Mouse (Mus musculus) limb, embryonic 10.5 days (tissue): ENCODE measurements around the gene Epyc. TPM values are rescaled to one million over a fixed set of nuclear protein-coding genes. Genes with fewer than 3 reads are reported as not detected.

Experiments
- DNase-seq: peaks from one replicate; pipeline ENCODE4 v3.0.0-alpha.2; 2017; ENCODE audit warnings: low spot score
- H3K27ac ChIP-seq: fragments of 300-500 bp; sonication (generic); 2 replicates; pipeline ENCODE4 v1.5.1; 2016; ENCODE audit warnings: mild to moderate bottlenecking
- H3K27me3 ChIP-seq: fragments of 300-500 bp; sonication (generic); 2 replicates; pipeline ENCODE4 v1.6.1; 2016; ENCODE audit warnings: low read depth, mild to moderate bottlenecking; ENCODE audit not compliant: poor library complexity, severe bottlenecking
- H3K36me3 ChIP-seq: fragments of 300-500 bp; sonication (generic); 2 replicates; pipeline ENCODE4 v1.6.1; 2016; ENCODE audit warnings: mild to moderate bottlenecking, moderate library complexity
- H3K4me1 ChIP-seq: fragments of 300-500 bp; sonication (generic); 2 replicates; pipeline ENCODE4 v1.6.1; 2016
- H3K4me3 ChIP-seq: fragments of 300-500 bp; sonication (generic); 2 replicates; pipeline ENCODE4 v1.5.1; 2016; ENCODE audit warnings: mild to moderate bottlenecking, moderate library complexity
- H3K9me3 ChIP-seq: fragments of 300-500 bp; sonication (generic); replicated peaks from 2 replicates; pipeline ENCODE4 v1.6.1; 2016; ENCODE audit warnings: mild to moderate bottlenecking
- WGBS: fragments of 180-500 bp; shearing (Covaris S2); methylation state at CpG from one replicate; pipeline ENCODE4 v1.1.7; 2016; 5-methylcytosine and 5-hydroxymethylcytosine counted together
- polyA plus RNA-seq: library from polyadenylated mRNA; unstranded; fragments of >200 nt; fragmentation: Nextera tagmentation; extraction: Ambion mirVana; gene quantifications from 2 replicates; pipeline ENCODE4 v1.2.1, GENCODE M21; 2016

Epyc gene
- polyA plus RNA-seq, 1 experiment from 2014 or later: 0.34 TPM

DNA sequence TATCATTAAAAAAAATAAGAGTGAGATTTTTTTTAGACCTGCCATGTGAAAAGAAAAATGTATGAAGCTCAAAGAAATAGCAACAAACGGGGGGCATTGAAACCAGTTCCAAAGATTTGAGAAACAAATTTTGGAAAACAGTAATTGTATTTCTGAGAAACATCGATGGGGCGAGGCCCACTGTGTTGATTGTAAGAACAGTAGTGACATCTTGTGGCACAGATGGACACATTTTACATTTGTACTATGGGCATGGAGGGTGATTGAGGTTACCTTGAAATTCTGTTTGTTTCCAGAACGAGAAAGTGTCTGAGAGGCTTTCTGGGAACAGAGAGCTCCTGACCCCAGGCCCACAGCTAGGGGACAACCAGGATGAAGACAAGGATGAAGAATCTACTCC, 26.3 kb downstream of the Epyc start:
- Histone ChIP-seq H3K4me3 (no peak overlapping the region), H3K27ac (no peak overlapping the region), H3K4me1 (0 out of 2 replicates have a peak, but pooled peaks cover 3% of the 10 kb centered on the region), H3K36me3 (no peaks in the 10 kb centered on the region), H3K27me3 (no peaks in the 10 kb centered on the region), H3K9me3 (no peaks in the 10 kb centered on the region)
- no peak for DNase-seq
- 81% methylated on average over 4 of the region's 4 CpGs for WGBS

DNA sequence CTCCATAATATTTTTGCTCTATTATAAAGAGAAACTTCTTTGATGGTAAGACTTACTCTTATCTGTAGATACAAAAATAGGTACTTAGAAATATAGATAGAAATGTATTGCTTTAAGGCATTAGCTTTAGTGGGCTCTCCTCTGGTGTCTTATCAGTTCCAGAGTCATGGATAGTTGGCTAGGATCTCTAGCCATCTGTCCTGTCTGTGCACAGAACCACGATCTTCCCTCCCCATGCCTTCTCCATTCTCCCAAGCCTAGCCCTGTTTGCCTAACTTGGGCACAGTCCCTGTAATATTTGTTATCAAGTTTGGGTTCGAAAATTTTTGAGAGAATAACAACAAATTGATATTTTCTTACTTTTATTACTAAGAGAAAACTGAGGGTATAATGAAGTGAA, 29.4 kb downstream of the Epyc start:
- Histone ChIP-seq H3K27ac (no peak overlapping the region), H3K4me1 (0 out of 2 replicates have a peak, but pooled peaks cover 3% of the 10 kb centered on the region), H3K27me3 (no peaks in the 10 kb centered on the region), H3K9me3 (no peaks in the 10 kb centered on the region), H3K4me3 (no peak overlapping the region), H3K36me3 (no peaks in the 10 kb centered on the region)
- WGBS: 71% methylated on average over 2 of the region's 2 CpGs
- DNase-seq: no peak

DNA sequence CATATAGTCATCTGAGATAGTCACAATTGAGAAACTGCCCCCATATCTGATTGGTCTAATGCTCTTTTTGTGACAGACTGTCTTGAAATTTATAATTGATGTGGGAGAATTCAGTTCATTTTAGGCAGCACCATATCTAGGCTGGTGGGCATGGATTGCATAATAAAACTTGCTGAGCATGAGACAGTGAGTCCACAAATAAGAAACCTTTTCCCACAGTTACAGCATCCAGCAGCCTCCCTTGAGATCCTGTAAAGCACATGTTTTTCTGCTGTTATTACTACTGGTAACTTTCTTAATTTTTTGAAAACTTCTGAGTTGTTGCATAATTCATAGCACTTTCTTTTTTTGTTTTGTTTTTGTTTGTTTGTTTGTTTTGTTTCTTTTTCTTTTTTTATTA, 39.1 kb downstream of the Epyc start:
- Histone ChIP-seq H3K27me3 (no peaks in the 10 kb centered on the region), H3K4me3 (no peak overlapping the region), H3K4me1 (no peaks in the 10 kb centered on the region), H3K27ac (no peak overlapping the region), H3K36me3 (no peaks in the 10 kb centered on the region), H3K9me3 (no peaks in the 10 kb centered on the region)
- no peak for DNase-seq

DNA sequence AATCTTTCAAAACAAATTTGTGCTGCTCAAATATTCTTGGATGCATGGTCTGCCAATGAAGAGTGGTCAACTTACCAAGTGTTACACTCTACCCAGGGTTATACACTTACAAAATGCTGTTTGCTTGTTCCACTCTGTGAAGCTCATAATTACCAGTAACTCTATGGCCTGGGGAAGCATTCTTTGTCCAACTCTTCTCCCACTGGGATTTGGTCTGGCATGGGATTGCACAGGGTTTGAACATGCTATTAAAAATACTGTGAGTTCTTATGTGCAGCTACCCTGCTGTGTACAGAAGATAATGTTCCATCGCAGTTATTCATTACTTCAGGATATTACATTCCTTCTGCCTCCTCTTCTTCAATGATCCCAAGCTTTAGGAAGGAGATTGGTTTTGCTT, 43.3 kb downstream of the Epyc start:
- no peaks in the 10 kb centered on the region for H3K4me1 ChIP-seq
- no peak overlapping the region for H3K27ac ChIP-seq
- DNase-seq: no peak

DNA sequence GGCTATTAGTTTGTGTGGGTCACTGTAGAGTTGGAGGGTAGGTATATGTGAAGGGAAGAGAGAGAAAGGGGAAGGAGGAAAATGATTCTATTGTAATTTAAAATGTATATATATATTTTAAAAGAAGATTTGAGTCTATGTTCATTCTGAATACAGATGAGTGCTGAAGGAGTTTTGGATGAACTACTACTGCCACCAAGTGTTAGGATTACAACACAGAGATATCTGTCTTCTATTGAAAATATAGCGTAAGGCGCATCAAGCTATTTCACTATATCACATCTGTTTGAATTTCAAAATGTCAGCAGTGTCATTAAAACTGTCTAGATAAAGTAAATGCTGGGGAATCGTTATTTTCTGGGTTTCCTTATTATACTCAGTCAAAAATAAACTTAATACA, 45.6 kb downstream of the Epyc start:
- DNase-seq: no peak
- no peaks in the 10 kb centered on the region for H3K36me3 ChIP-seq
- no peak overlapping the region for H3K27ac ChIP-seq
- H3K4me1 ChIP-seq: 0 out of 2 replicates have a peak, but pooled peaks cover 2% of the 10 kb centered on the region
- WGBS: 87% methylated on average over 3 of the region's 3 CpGs
- no peak overlapping the region for H3K4me3 ChIP-seq
- no peaks in the 10 kb centered on the region for H3K27me3 ChIP-seq
- H3K9me3 ChIP-seq: no peaks in the 10 kb centered on the region; the same call in 1 of the 2 replicates

More for the DNA sequence above, 43.3 kb downstream of the Epyc start:
- Histone ChIP-seq H3K36me3 (no peaks in the 10 kb centered on the region), H3K9me3 (no peaks in the 10 kb centered on the region), H3K27me3 (no peaks in the 10 kb centered on the region), H3K4me3 (no peak overlapping the region)
- WGBS: 94% methylated on average over 1 of the region's 1 CpGs

DNA sequence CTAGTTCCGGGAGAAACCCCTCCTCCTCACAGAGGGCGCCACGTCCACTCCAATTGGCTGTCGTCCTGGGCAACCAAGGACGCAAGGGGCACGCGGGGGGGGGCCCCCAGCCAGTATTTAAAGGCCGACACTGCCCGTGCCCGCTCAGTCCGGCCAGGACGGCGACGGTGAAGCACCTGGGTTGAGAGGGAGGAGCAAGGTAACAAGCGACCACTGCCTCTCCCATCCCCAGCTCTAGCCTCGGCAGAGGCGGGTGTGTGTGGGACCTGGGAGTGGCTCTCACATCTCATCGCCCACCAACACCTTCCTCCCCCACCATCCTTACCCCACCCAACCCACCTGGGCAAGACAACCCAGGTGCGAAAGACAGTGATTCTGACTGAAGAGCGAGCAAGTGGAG, 49.0 kb downstream of the Epyc start, which contains the start of gene Ccer1:
Ccer1 (plus strand) TSS at position 147 of the 400 bp plus-strand sequence.
- no peak within 1 kb of the TSS for H3K27ac ChIP-seq
- DNase-seq: no peak
- no peaks in the 10 kb centered on the region for H3K27me3 ChIP-seq
- no peak within 1 kb of the TSS for H3K4me3 ChIP-seq
- WGBS: 73% methylated on average over 20 of the region's 20 CpGs
- no peaks in the 10 kb centered on the region for H3K36me3 ChIP-seq
- no peaks in the 10 kb centered on the region; the same call in 1 of the 2 replicates for H3K9me3 ChIP-seq
- 0 out of 2 replicates have a peak, but pooled peaks cover 2% of the 10 kb centered on the region for H3K4me1 ChIP-seq

DNA sequence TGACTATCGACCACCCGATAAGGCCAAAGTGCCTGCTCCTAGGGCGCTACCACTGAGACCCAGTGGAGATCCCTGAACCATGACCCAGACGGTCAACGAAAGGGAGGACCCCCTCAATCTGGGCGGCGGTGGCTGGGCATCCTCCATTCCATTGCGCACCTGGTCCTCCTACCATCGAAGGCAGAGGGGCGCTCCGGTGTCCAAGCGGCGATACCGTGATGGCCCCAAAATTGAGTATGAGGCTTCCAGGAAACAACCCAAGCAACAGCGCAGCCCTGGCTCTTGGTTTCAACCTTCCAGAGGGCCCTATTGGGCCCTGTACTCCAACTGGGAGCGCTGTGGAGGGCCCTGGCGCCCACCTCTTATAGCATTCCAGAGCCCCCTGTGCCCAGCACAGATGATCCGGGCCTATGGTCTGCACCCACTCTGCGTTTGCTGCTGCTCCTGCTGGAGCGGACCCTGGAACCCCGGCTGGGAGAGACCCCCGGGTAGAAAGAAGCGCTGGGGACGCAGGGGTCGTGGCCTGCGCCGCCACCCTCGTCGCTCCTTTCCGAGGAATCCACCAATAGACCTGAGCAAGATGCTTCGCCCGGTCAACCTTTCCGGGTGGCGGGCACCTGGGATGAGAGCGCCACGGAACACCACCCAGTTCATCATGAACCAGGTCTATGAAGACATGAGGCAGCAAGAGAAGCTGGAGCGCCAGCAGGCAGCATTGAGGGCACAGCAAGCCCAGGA, 49.7 kb downstream of the Epyc start:
- no peak overlapping the region for H3K27ac ChIP-seq
- H3K4me1 ChIP-seq: 0 out of 2 replicates have a peak, but pooled peaks cover 2% of the 10 kb centered on the region
- no peaks in the 10 kb centered on the region; the same call in 1 of the 2 replicates for H3K9me3 ChIP-seq
- DNase-seq: no peak
- WGBS: 88% methylated on average over 37 of the region's 37 CpGs
- no peak overlapping the region for H3K4me3 ChIP-seq
- no peaks in the 10 kb centered on the region for H3K36me3 ChIP-seq
- no peaks in the 10 kb centered on the region for H3K27me3 ChIP-seq

DNA sequence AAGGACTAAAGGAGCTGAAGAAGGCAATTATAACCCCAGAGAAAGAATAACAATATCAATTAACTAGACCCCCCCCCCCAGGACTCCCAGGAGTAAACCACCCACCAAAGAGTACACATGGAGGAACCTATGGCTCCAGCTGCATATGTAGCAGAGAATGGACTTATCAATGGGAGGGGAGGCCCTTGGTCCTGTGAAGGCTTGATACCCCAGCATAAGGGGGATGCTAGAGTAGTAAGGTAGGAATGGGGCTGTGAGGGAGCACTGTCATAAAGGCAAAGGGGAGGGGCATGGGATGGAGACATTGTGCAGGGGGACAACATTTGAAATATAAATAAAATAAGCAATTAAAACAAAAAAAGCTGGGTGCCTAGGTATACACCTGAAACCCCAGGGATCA, 58.5 kb downstream of the Epyc start:
- no peaks in the 10 kb centered on the region for H3K27me3 ChIP-seq
- H3K36me3 ChIP-seq: no peaks in the 10 kb centered on the region
- no peaks in the 10 kb centered on the region for H3K9me3 ChIP-seq
- H3K4me3 ChIP-seq: no peak overlapping the region
- no peak overlapping the region for H3K27ac ChIP-seq
- DNase-seq: no peak
- H3K4me1 ChIP-seq: no peaks in the 10 kb centered on the region

DNA sequence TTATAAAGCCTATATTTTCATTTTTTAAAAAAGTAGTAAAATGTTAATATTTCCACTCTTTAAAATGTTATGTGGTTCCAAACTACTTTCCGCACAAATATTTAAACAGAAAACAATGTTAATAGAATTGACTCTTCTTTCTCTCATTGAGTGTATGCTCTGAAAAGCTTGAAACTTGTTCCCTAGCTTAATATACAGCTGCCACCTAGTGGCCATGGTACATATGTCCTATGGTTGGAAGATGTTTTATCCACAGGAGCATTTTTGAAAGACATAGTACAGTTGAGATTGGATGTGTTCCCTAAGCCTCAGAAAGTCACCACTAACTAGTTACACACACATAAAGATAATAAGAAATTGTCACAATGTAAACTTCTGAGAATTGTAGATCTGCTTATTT, 60.7 kb downstream of the Epyc start:
- H3K36me3 ChIP-seq: no peaks in the 10 kb centered on the region
- DNase-seq: peak; percentile 43
- no peaks in the 10 kb centered on the region for H3K4me1 ChIP-seq
- H3K9me3 ChIP-seq: no peaks in the 10 kb centered on the region
- no peak overlapping the region for H3K27ac ChIP-seq
- H3K4me3 ChIP-seq: no peak overlapping the region
- H3K27me3 ChIP-seq: no peaks in the 10 kb centered on the region
- 48% methylated on average over 1 of the region's 1 CpGs for WGBS

DNA sequence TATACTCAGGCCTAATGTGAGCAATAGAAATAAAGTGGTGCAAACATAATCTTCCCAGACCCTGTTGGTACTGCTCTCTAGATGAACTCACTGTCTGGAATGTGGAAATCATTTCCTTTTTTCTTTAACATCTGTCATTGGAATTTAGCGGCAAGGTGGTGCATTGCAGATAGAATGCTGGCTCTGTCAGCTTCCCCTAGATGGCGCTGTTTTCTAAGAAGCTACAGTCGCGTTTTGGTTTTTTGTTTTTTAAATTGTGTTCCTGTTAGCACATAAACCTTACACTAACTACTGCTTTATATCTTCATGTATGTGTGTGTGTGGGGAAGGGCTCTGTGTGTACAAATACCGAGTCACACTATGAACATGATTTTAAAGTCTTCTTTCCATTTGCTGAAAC, 68.8 kb downstream of the Epyc start:
- Histone ChIP-seq H3K4me3 (no peak overlapping the region), H3K9me3 (no peaks in the 10 kb centered on the region), H3K27me3 (no peaks in the 10 kb centered on the region), H3K27ac (no peak overlapping the region), H3K36me3 (no peaks in the 10 kb centered on the region), H3K4me1 (peaks cover 3% of the 10 kb centered on the region; the same call in 1 of the 2 replicates)
- 6% methylated on average over 5 of the region's 5 CpGs for WGBS
- DNase-seq: peak; percentile 44

DNA sequence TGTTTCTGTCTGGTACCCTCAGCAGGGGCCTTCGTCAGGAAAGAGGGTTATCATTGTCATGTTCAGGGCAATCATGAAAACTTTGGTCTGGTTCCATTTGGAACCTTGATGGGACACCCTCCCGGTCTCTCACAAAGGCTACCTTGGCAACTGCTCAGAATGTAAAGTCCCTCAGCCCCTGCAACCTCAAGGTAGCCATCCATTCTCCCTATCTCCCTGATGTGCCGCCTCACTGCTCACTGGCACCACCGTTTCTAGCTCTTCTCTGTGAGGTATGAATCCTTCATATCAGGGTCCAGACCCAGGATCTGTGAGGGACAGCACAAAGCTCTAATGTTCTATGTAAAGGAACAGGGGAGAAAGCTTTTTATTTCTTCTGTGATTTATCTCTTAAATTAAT, 70.7 kb downstream of the Epyc start:
- peaks cover 3% of the 10 kb centered on the region; the same call in 1 of the 2 replicates for H3K4me1 ChIP-seq
- no peak for DNase-seq
- H3K27me3 ChIP-seq: no peaks in the 10 kb centered on the region
- no peaks in the 10 kb centered on the region for H3K36me3 ChIP-seq
- H3K9me3 ChIP-seq: no peaks in the 10 kb centered on the region
- 88% methylated on average over 4 of the region's 4 CpGs for WGBS
- H3K27ac ChIP-seq: no peak overlapping the region
- no peak overlapping the region for H3K4me3 ChIP-seq

DNA sequence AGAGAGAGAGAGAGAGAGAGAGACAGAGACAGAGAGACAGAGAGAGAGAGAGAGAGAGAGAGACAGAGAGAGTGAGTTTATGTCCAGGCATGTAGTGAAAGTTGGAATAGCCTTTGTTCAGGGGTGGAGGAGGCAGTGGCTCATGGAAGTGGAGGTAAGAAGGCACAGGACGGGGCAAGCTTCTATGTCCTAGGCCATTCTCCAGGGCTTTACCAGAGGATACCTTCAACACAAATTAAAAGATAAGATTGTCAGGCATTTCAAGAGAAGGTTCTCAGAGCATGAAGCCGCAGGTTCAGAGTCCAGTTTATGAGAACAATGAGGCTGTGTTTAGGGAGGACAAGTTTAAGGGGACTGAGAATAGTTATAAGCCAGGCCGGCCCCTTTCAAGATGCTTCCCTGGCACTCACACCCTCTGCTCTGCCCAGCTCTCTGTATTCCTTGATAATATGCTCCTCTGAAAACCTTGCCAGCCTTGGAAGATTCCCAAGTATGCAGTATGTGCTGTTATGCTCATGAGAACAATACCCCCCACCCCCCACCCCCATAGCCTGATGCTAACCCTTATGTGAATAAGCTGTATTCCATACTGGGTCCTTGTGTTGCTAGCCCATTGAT, 71.5 kb downstream of the Epyc start:
- no peak overlapping the region for H3K27ac ChIP-seq
- H3K9me3 ChIP-seq: no peaks in the 10 kb centered on the region
- no peaks in the 10 kb centered on the region for H3K27me3 ChIP-seq
- no peaks in the 10 kb centered on the region for H3K36me3 ChIP-seq
- WGBS: 92% methylated on average over 3 of the region's 3 CpGs
- H3K4me1 ChIP-seq: peaks cover 3% of the 10 kb centered on the region; the same call in 1 of the 2 replicates
- H3K4me3 ChIP-seq: no peak overlapping the region
- no peak for DNase-seq

DNA sequence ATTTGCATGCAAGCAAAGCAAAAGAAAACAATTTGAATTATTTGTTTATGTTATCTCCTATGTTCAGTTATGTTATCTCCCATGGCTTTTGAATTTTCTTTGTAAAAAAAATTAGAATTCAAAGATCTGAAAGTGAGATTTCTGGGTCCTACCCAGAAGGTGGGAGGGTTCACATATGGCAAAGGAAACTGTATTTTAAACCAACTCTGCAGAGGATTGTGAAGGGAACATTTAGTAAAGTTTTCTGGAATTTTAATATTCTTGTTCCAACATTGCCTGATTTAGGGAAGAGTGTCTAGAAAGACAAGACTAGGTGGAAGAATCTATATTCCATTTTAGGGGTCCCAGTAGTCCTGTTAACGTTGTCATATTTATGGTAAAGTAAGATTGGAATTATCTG, 73.4 kb downstream of the Epyc start:
- no peak overlapping the region for H3K4me3 ChIP-seq
- WGBS: 89% methylated on average over 1 of the region's 1 CpGs
- H3K27me3 ChIP-seq: no peaks in the 10 kb centered on the region

More for the DNA sequence above, 73.4 kb downstream of the Epyc start:
- DNase-seq: no peak
- H3K36me3 ChIP-seq: no peaks in the 10 kb centered on the region
- H3K4me1 ChIP-seq: peaks cover 3% of the 10 kb centered on the region; the same call in 1 of the 2 replicates
- H3K27ac ChIP-seq: no peak overlapping the region
- no peaks in the 10 kb centered on the region for H3K9me3 ChIP-seq
